Mouse (Mus musculus) cerebellum, adult 2 months (tissue): ENCODE data around the gene Alk.

Experiments
- CTCF ChIP-seq: fragments of 200-500 bp; IDR thresholded peaks from 2 replicates; pipeline ENCODE4 v1.5.1; 2011; ENCODE audit warnings: low read depth, mild to moderate bottlenecking, control low read depth, low read length, moderate library complexity, borderline replicate concordance; ENCODE audit not compliant: insufficient read depth
- POLR2A ChIP-seq: fragments of 200-500 bp; IDR thresholded peaks from 2 replicates; pipeline ENCODE4 v1.6.1; 2011; ENCODE audit warnings: low read length, control low read depth, borderline replicate concordance; ENCODE audit not compliant: insufficient read depth

DNA sequence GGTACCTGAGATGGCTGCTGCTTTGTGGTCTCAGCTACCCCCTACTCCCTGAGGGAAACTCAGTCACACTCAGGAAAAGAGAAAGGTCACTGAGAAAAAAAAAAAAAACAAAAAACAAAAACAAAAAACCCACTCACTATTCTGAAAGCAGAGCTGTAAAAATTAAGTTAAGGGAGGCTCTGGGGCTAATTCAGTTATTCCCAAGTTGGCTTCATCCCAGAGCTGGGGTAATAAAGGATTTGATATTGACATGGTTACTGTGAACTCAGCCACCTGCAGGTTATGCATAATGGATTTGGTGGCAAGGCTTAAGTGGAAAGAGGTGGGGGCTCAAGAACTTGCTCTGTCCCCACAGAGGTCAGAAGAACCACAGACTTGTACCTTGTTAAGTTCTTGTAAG is 667.7 kb downstream of the Alk start:
- TF ChIP-seq POLR2A (no peak), CTCF (no peak)
